Mouse (Mus musculus) MEL (cell line): ENCODE data around the gene Sntg2.

Experiments used
- BHLHE40 ChIP-seq: IDR thresholded peaks from 2 replicates; pipeline ENCODE4 v1.6.1; 2012; ENCODE audit warnings: low read depth, mild to moderate bottlenecking, inconsistent platforms, low read length, improper control_type of control experiment, borderline replicate concordance
- CTCF ChIP-seq, 3 experiments: IDR thresholded peaks in 2 of 3; conservative IDR thresholded peaks in 1 of 3; 2 replicates each; pipeline ENCODE4 v1.5.1; 2011 to 2012; ENCODE audit warnings: low read length in 3 of 3, low read depth in 2 of 3, mild to moderate bottlenecking in 2 of 3, improper control_type of control experiment in 1 of 3, inconsistent platforms in 1 of 3, mixed read lengths in 1 of 3, moderate library complexity in 1 of 3; ENCODE audit not compliant: control insufficient read depth in 1 of 3, insufficient read depth in 1 of 3, poor library complexity in 1 of 3, severe bottlenecking in 1 of 3
- EP300 ChIP-seq, 2 experiments: IDR thresholded peaks; 2 replicates each; pipeline ENCODE4 v1.6.1; 2011; ENCODE audit warnings: improper control_type of control experiment in 2 of 2, low read length in 2 of 2, low read depth in 1 of 2, mild to moderate bottlenecking in 1 of 2
- HCFC1 ChIP-seq: IDR thresholded peaks from 2 replicates; pipeline ENCODE4 v1.6.1; 2012; ENCODE audit warnings: low read depth, mild to moderate bottlenecking, inconsistent platforms, low read length, improper control_type of control experiment, moderate library complexity
- KAT2A ChIP-seq: conservative IDR thresholded peaks from 2 replicates; pipeline ENCODE4 v1.6.1; 2012; ENCODE audit warnings: low read depth, low read length, improper control_type of control experiment, inconsistent platforms
- RCOR1 ChIP-seq: IDR thresholded peaks from 2 replicates; pipeline ENCODE4 v1.6.1; 2012; ENCODE audit warnings: low read depth, mild to moderate bottlenecking, inconsistent platforms, low read length, improper control_type of control experiment
- TAL1 ChIP-seq: IDR thresholded peaks from 2 replicates; pipeline ENCODE4 v1.6.1; 2012; ENCODE audit warnings: mild to moderate bottlenecking, inconsistent platforms, low read length, moderate library complexity, mixed read lengths
- TBP ChIP-seq: IDR thresholded peaks from 2 replicates; pipeline ENCODE4 v1.8.0; 2011; ENCODE audit warnings: low read depth, low read length, improper control_type of control experiment
- USF2 ChIP-seq, 2 experiments: IDR thresholded peaks; 2 replicates each; pipeline ENCODE4 v1.6.1; 2011 to 2012; ENCODE audit warnings: improper control_type of control experiment in 2 of 2, low read length in 2 of 2, borderline replicate concordance in 1 of 2, inconsistent platforms in 1 of 2, low read depth in 1 of 2, mild to moderate bottlenecking in 1 of 2; ENCODE audit not compliant: insufficient read depth in 1 of 2
- ZC3H11A ChIP-seq: IDR thresholded peaks from 2 replicates; pipeline ENCODE4 v1.6.1; 2012; ENCODE audit warnings: low read depth, mild to moderate bottlenecking, inconsistent platforms, low read length, improper control_type of control experiment

- TF ChIP-seq ZC3H11A (no peak), TAL1 (no peak), EP300 (IDR thresholded peaks at IDR 0.05; ENCODE audit: low read depth in 1 of 2, low read length in 2 of 2) (no peak), HCFC1 (no peak), CTCF (IDR thresholded peaks at IDR 0.05 in 2 of 3, conservative IDR thresholded peaks at IDR 0.05 in 1 of 3; ENCODE audit: control insufficient read depth in 1 of 3, insufficient read depth in 1 of 3, low read depth in 2 of 3, low read length in 3 of 3, poor library complexity in 1 of 3, severe bottlenecking in 1 of 3) (no peak), TBP (no peak), USF2 (IDR thresholded peaks at IDR 0.05; ENCODE audit: borderline replicate concordance in 1 of 2, insufficient read depth in 1 of 2, low read depth in 1 of 2, low read length in 2 of 2) (no peak), RCOR1 (no peak), BHLHE40 (no peak), KAT2A (no peak)
Measured at GRCm38 (mm10) chr12:30352393-30352792, 20.8 kb downstream of the Sntg2 start.
